Mouse (Mus musculus): ENCODE measurements around the gene Fastkd5. TPM values are rescaled to one million over a fixed set of nuclear protein-coding genes. Genes with fewer than 3 reads are reported as not detected.

Fastkd5 gene
- polyA plus RNA-seq, 1 experiment = 3.7 TPM

GRCm38 (mm10) chr2:130635847-130636246 lies 6.0 kb upstream of the Fastkd5 start:
- no peak overlapping the region for H3K27ac ChIP-seq (ENCODE audit: control insufficient read depth, insufficient read depth, low read length)

GRCm38 (mm10) chr2:130634739-130635411 lies 5.0 kb upstream of the Fastkd5 start:
- no peak for TF ChIP-seq CTCF (IDR thresholded peaks at IDR 0.05; ENCODE audit: borderline replicate concordance, control insufficient read depth, extremely low read depth, insufficient read depth, low read length, poor library complexity)
- no peak for TF ChIP-seq POLR2A (IDR thresholded peaks at IDR 0.05; ENCODE audit: control insufficient read depth, extremely low read depth, insufficient read depth, low read length, poor library complexity)
- H3K4me3 ChIP-seq (ENCODE audit: control insufficient read depth, insufficient read depth, low read length) = peak overlapping the region; percentile 37
- H3K27ac ChIP-seq (ENCODE audit: control insufficient read depth, insufficient read depth, low read length) = no peak overlapping the region
- H3K36me3 ChIP-seq (ENCODE audit: control insufficient read depth, insufficient read depth, low read length) = no peaks in the 10 kb centered on the region
- peaks cover 23% of the 10 kb centered on the region for H3K4me1 ChIP-seq (replicated peaks; ENCODE audit: control insufficient read depth, insufficient read depth, low read length)
- WGBS = 5% methylated on average over 38 of the region's 38 CpGs
- DNase-seq = peak; percentile 30
- H3K27me3 ChIP-seq (ENCODE audit: control insufficient read depth, insufficient read depth, low read length) = no peaks in the 10 kb centered on the region

More at GRCm38 (mm10) chr2:130635847-130636246, 6.0 kb upstream of the Fastkd5 start:
- H3K36me3 ChIP-seq (ENCODE audit: control insufficient read depth, insufficient read depth, low read length) = no peaks in the 10 kb centered on the region
- peak; percentile 82 for DNase-seq
- H3K4me1 ChIP-seq (replicated peaks; ENCODE audit: control insufficient read depth, insufficient read depth, low read length) = peaks cover 23% of the 10 kb centered on the region
- H3K27me3 ChIP-seq (ENCODE audit: control insufficient read depth, insufficient read depth, low read length) = no peaks in the 10 kb centered on the region
- H3K4me3 ChIP-seq (ENCODE audit: control insufficient read depth, insufficient read depth, low read length) = peak overlapping the region; percentile 10
- TF ChIP-seq POLR2A (IDR thresholded peaks at IDR 0.05; ENCODE audit: control insufficient read depth, extremely low read depth, insufficient read depth, low read length, poor library complexity) = 0 out of 2 replicates have a peak, but pooled peaks have one; percentile 20
- TF ChIP-seq CTCF (IDR thresholded peaks at IDR 0.05; ENCODE audit: borderline replicate concordance, control insufficient read depth, extremely low read depth, insufficient read depth, low read length, poor library complexity) = 0 out of 2 replicates have a peak, but pooled peaks have one; percentile 28
- WGBS = 8% methylated on average over 21 of the region's 21 CpGs

GRCm38 (mm10) chr2:130634006-130634738 lies 4.3 kb upstream of the Fastkd5 start:
- DNase-seq = no peak
- H3K27me3 ChIP-seq (ENCODE audit: control insufficient read depth, insufficient read depth, low read length) = no peaks in the 10 kb centered on the region
- TF ChIP-seq CTCF (IDR thresholded peaks at IDR 0.05; ENCODE audit: borderline replicate concordance, control insufficient read depth, extremely low read depth, insufficient read depth, low read length, poor library complexity) (no peak), POLR2A (IDR thresholded peaks at IDR 0.05; ENCODE audit: control insufficient read depth, extremely low read depth, insufficient read depth, low read length, poor library complexity) (no peak)
- peaks cover 25% of the 10 kb centered on the region for H3K4me1 ChIP-seq (replicated peaks; ENCODE audit: control insufficient read depth, insufficient read depth, low read length)
- WGBS = 45% methylated on average over 14 of the region's 14 CpGs
- no peak overlapping the region for H3K27ac ChIP-seq (ENCODE audit: control insufficient read depth, insufficient read depth, low read length)
- peak overlapping the region; percentile 37; the same call in 1 of the 2 replicates for H3K4me3 ChIP-seq (ENCODE audit: control insufficient read depth, insufficient read depth, low read length)
- no peaks in the 10 kb centered on the region for H3K36me3 ChIP-seq (ENCODE audit: control insufficient read depth, insufficient read depth, low read length)

- Histone ChIP-seq H3K4me3 (ENCODE audit: control insufficient read depth, insufficient read depth, low read length) (no peak overlapping the region), H3K4me1 (replicated peaks; ENCODE audit: control insufficient read depth, insufficient read depth, low read length) (peaks cover 29% of the 10 kb centered on the region), H3K27ac (ENCODE audit: control insufficient read depth, insufficient read depth, low read length) (no peak overlapping the region), H3K36me3 (ENCODE audit: control insufficient read depth, insufficient read depth, low read length) (no peaks in the 10 kb centered on the region; the same call in 1 of the 2 replicates), H3K27me3 (ENCODE audit: control insufficient read depth, insufficient read depth, low read length) (no peaks in the 10 kb centered on the region)
- no peak for TF ChIP-seq POLR2A (IDR thresholded peaks at IDR 0.05; ENCODE audit: control insufficient read depth, extremely low read depth, insufficient read depth, low read length, poor library complexity)
- no peak for TF ChIP-seq CTCF (IDR thresholded peaks at IDR 0.05; ENCODE audit: borderline replicate concordance, control insufficient read depth, extremely low read depth, insufficient read depth, low read length, poor library complexity)
- 77% methylated on average over 5 of the region's 5 CpGs for WGBS
- no peak for DNase-seq
Observed at GRCm38 (mm10) chr2:130632887-130633675, 3.3 kb upstream of the Fastkd5 start.

GRCm38 (mm10) chr2:130632416-130632815 lies 2.6 kb upstream of the Fastkd5 start:
- peaks cover 29% of the 10 kb centered on the region for H3K4me1 ChIP-seq (replicated peaks; ENCODE audit: control insufficient read depth, insufficient read depth, low read length)
- no peak for TF ChIP-seq CTCF (IDR thresholded peaks at IDR 0.05; ENCODE audit: borderline replicate concordance, control insufficient read depth, extremely low read depth, insufficient read depth, low read length, poor library complexity)
- TF ChIP-seq POLR2A (IDR thresholded peaks at IDR 0.05; ENCODE audit: control insufficient read depth, extremely low read depth, insufficient read depth, low read length, poor library complexity) = no peak
- no peak overlapping the region for H3K27ac ChIP-seq (ENCODE audit: control insufficient read depth, insufficient read depth, low read length)
- DNase-seq = no peak
- no peaks in the 10 kb centered on the region; the same call in 1 of the 2 replicates for H3K36me3 ChIP-seq (ENCODE audit: control insufficient read depth, insufficient read depth, low read length)
- no peak overlapping the region for H3K4me3 ChIP-seq (ENCODE audit: control insufficient read depth, insufficient read depth, low read length)
- no peaks in the 10 kb centered on the region for H3K27me3 ChIP-seq (ENCODE audit: control insufficient read depth, insufficient read depth, low read length)
- 93% methylated on average over 1 of the region's 1 CpGs for WGBS

Data from thymus, adult 2 months (tissue).